Mouse (Mus musculus): ENCODE results near the gene Rasgef1b. TPM values are rescaled to one million over a fixed set of nuclear protein-coding genes. Genes with fewer than 3 reads are reported as not detected.

The Rasgef1b gene
- polyA plus RNA-seq, 1 experiment from 2014 or later, result 83.7 TPM

- H3K27ac ChIP-seq (ENCODE audit: low read depth, low read length), result no peak overlapping the region
- H3K27me3 ChIP-seq (ENCODE audit: control insufficient read depth, insufficient read depth, low read length), result no peaks in the 10 kb centered on the region
- no peak for ATAC-seq (ENCODE audit: low read depth)
- no peak overlapping the region for H3K4me2 ChIP-seq (ENCODE audit: low read depth, low read length)
- no peaks in the 10 kb centered on the region for H3K4me1 ChIP-seq (ENCODE audit: control insufficient read depth, insufficient read depth, low read length)
- no peak overlapping the region for H3K9ac ChIP-seq (replicated peaks; ENCODE audit: low read depth, low read length)
- 56% methylated on average over 26 of the region's 26 CpGs for WGBS
- H3K4me3 ChIP-seq (ENCODE audit: low read depth, low read length), result no peak overlapping the region
- H3K36me3 ChIP-seq (ENCODE audit: control insufficient read depth, insufficient read depth, low read length), result no peaks in the 10 kb centered on the region
- no peaks in the 10 kb centered on the region for H3K9me3 ChIP-seq (ENCODE audit: control insufficient read depth, low read length)
These were observed 537.7 kb downstream of the Rasgef1b start for GRCm38 (mm10) chr5:99190941-99191800.

- no peak for ATAC-seq (ENCODE audit: low read depth)
These were observed 545.2 kb downstream of the Rasgef1b start for GRCm38 (mm10) chr5:99183637-99184036.

GRCm38 (mm10) chr5:99174608-99175385, 554.1 kb downstream of the Rasgef1b start:
- Histone ChIP-seq H3K36me3 (ENCODE audit: control insufficient read depth, insufficient read depth, low read length) (no peaks in the 10 kb centered on the region), H3K4me3 (ENCODE audit: low read depth, low read length) (no peak overlapping the region), H3K27me3 (ENCODE audit: control insufficient read depth, insufficient read depth, low read length) (no peaks in the 10 kb centered on the region), H3K27ac (ENCODE audit: low read depth, low read length) (no peak overlapping the region), H3K9ac (replicated peaks; ENCODE audit: low read depth, low read length) (no peak overlapping the region), H3K4me1 (ENCODE audit: control insufficient read depth, insufficient read depth, low read length) (0 out of 2 replicates have a peak, but pooled peaks cover 3% of the 10 kb centered on the region), H3K9me3 (ENCODE audit: control insufficient read depth, low read length) (no peaks in the 10 kb centered on the region), H3K4me2 (ENCODE audit: low read depth, low read length) (no peak overlapping the region)
- ATAC-seq (ENCODE audit: low read depth), result peak; percentile 41; the same call in 1 of the 2 replicates
- WGBS, result 42% methylated on average over 8 of the region's 8 CpGs

More at GRCm38 (mm10) chr5:99183637-99184036, 545.2 kb downstream of the Rasgef1b start:
- no peaks in the 10 kb centered on the region for H3K36me3 ChIP-seq (ENCODE audit: control insufficient read depth, insufficient read depth, low read length)
- H3K4me1 ChIP-seq (ENCODE audit: control insufficient read depth, insufficient read depth, low read length), result no peaks in the 10 kb centered on the region
- H3K9me3 ChIP-seq (ENCODE audit: control insufficient read depth, low read length), result no peaks in the 10 kb centered on the region
- no peak overlapping the region for H3K4me3 ChIP-seq (ENCODE audit: low read depth, low read length)
- no peaks in the 10 kb centered on the region for H3K27me3 ChIP-seq (ENCODE audit: control insufficient read depth, insufficient read depth, low read length)
- whole genome bisulfite sequencing, result 82% methylated on average over 7 of the region's 7 CpGs
- no peak overlapping the region for H3K4me2 ChIP-seq (ENCODE audit: low read depth, low read length)
- H3K27ac ChIP-seq (ENCODE audit: low read depth, low read length), result no peak overlapping the region
- no peak overlapping the region for H3K9ac ChIP-seq (replicated peaks; ENCODE audit: low read depth, low read length)

- Histone ChIP-seq H3K27ac (ENCODE audit: low read depth, low read length) (no peak overlapping the region), H3K9ac (replicated peaks; ENCODE audit: low read depth, low read length) (no peak overlapping the region), H3K4me1 (ENCODE audit: control insufficient read depth, insufficient read depth, low read length) (no peaks in the 10 kb centered on the region), H3K4me3 (ENCODE audit: low read depth, low read length) (no peak overlapping the region), H3K9me3 (ENCODE audit: control insufficient read depth, low read length) (no peaks in the 10 kb centered on the region), H3K36me3 (ENCODE audit: control insufficient read depth, insufficient read depth, low read length) (no peaks in the 10 kb centered on the region), H3K4me2 (ENCODE audit: low read depth, low read length) (no peak overlapping the region), H3K27me3 (ENCODE audit: control insufficient read depth, insufficient read depth, low read length) (no peaks in the 10 kb centered on the region)
- WGBS, result 75% methylated on average over 4 of the region's 4 CpGs
- ATAC-seq (ENCODE audit: low read depth), result no peak
These were observed 559.0 kb downstream of the Rasgef1b start for GRCm38 (mm10) chr5:99169836-99170235.

GRCm38 (mm10) chr5:99167767-99168166, 561.1 kb downstream of the Rasgef1b start:
- 91% methylated on average over 5 of the region's 5 CpGs for WGBS
- Histone ChIP-seq H3K4me3 (ENCODE audit: low read depth, low read length) (no peak overlapping the region), H3K9me3 (ENCODE audit: control insufficient read depth, low read length) (no peaks in the 10 kb centered on the region), H3K4me1 (ENCODE audit: control insufficient read depth, insufficient read depth, low read length) (no peaks in the 10 kb centered on the region), H3K9ac (replicated peaks; ENCODE audit: low read depth, low read length) (no peak overlapping the region), H3K36me3 (ENCODE audit: control insufficient read depth, insufficient read depth, low read length) (no peaks in the 10 kb centered on the region), H3K27ac (ENCODE audit: low read depth, low read length) (no peak overlapping the region), H3K4me2 (ENCODE audit: low read depth, low read length) (no peak overlapping the region), H3K27me3 (ENCODE audit: control insufficient read depth, insufficient read depth, low read length) (no peaks in the 10 kb centered on the region)
- ATAC-seq (ENCODE audit: low read depth), result no peak

Other genes with a start within 250 kb of the Rasgef1b start
- gene Vamp9, start 177.2 kb upstream of the Rasgef1b start, polyA plus RNA-seq (2014; fragmentation: Nextera tagmentation; extraction: Ambion mirVana), result 1.0 and 1.2 TPM in 2 replicates
- 96.8 and 116 TPM in 2 replicates for gene Hnrnpd, start 249.9 kb upstream of the Rasgef1b start, polyA plus RNA-seq (2014; fragmentation: Nextera tagmentation; extraction: Ambion mirVana)
- gene 4930524J08Rik, start 250.0 kb upstream of the Rasgef1b start, polyA plus RNA-seq (2014; fragmentation: Nextera tagmentation; extraction: Ambion mirVana), result 3.7 and 5.3 TPM in 2 replicates

Data from neural tube, embryonic 14.5 days (tissue).